Comparison of ENCODE assay signal across 8 mouse cellular contexts in the genomic region with DNA sequence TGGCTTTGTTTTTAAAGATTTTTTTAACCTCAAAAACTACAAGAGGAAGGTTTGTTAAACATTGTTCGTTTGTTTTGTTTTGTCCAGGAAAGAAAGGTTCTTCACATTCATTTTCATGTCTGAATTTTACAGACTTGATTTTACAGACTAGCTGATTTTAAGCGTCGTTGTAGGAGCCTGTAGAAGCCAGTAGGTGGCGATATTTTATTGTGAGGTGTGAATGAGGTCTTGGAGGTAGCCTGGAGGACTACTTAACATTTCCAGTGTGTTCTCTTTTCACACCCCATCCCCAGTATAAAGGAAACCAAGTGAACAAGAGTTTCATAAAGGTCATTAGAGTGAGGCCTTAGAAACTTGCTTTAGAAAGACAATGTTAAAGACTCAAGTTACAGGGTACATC. TPM values are rescaled to one million over a fixed set of nuclear protein-coding genes. Genes with fewer than 3 reads are reported as not detected.
DNase-seq lines count a peak whose midpoint lies in the region; ATAC-seq lines count a peak whose summit lies in the region.

No protein-coding gene starts in this region.

- H3K36me3 ChIP-seq in lung, embryonic 16.5 days (ENCODE audit: control insufficient read depth, insufficient read depth, low read length): no peaks in the 10 kb centered on the region

- DNase-seq in heart, adult 9 months (ENCODE audit: low spot score in 2 of 2): peak; percentile 4 to 19
- DNase-seq in heart, postnatal 25 days (ENCODE audit: low spot score): no peak
- peak; percentile 18 for DNase-seq in ovary, postnatal 14 days (ENCODE audit: low spot score)
- DNase-seq in ovary, postnatal 36 days (ENCODE audit: low spot score): no peak
- DNase-seq in embryo, embryonic 11.5 days (ENCODE audit: low read depth, low spot score): peak; percentile 46
- no peak for DNase-seq in ovary, postnatal 10 days (ENCODE audit: low spot score)
- no peak for DNase-seq in urinary bladder, postnatal 25 days (ENCODE audit: low spot score)

- H3K4me3 ChIP-seq in lung, embryonic 16.5 days (ENCODE audit: low read length): no peak overlapping the region

- peaks cover 4% of the 10 kb centered on the region; the same call in 1 of the 2 replicates for H3K9me3 ChIP-seq in lung, embryonic 16.5 days (ENCODE audit: control insufficient read depth, low read length)

- peaks cover 16% of the 10 kb centered on the region for H3K27me3 ChIP-seq in lung, embryonic 16.5 days (ENCODE audit: control insufficient read depth, insufficient read depth, low read depth, low read length)

- ATAC-seq in lung, embryonic 16.5 days (ENCODE audit: low read depth): no peak

- H3K9ac ChIP-seq in lung, embryonic 16.5 days (ENCODE audit: low read length): no peak overlapping the region

- H3K4me1 ChIP-seq in lung, embryonic 16.5 days (replicated peaks; ENCODE audit: control insufficient read depth, insufficient read depth, low read length): peaks cover 4% of the 10 kb centered on the region; the same call in 1 of the 2 replicates

- 1% methylated on average over 4 of the region's 4 CpGs for WGBS in lung, embryonic 16.5 days

- H3K27ac ChIP-seq in lung, embryonic 16.5 days (ENCODE audit: low read length): no peak overlapping the region

- H3K4me2 ChIP-seq in lung, embryonic 16.5 days (ENCODE audit: low read depth, low read length): peak overlapping the region; percentile 68; the same call in 1 of the 2 replicates

- intact Hi-C loops in heart, postnatal 25 days (cut with DNase I): loop anchor here (1.0 to 2.0 kb wide), 2 partner anchors 118 to 176 kb away; no protein-coding TSS in a partner anchor

RNA-seq across cellular contexts. Expression of a gene that starts 1.0 kb away (rescaled TPM):
- total RNA-seq in heart, postnatal 25 days (2021): under 1 TPM; 0.18 to 0.28 TPM
- polyA plus RNA-seq in lung, embryonic 16.5 days (2015; fragmentation: Nextera tagmentation; extraction: Ambion mirVana): 10.1 and 11.1 TPM in 2 replicates

RNA-seq across cellular contexts. Expression of a gene that starts 26.5 kb away (rescaled TPM):
- total RNA-seq in heart, postnatal 25 days (2021): 1 to 10 TPM in 1 of 2 experiments, under 1 TPM in 1; 0.75 to 1.7 TPM
- 0.44 and 0.64 TPM in 2 replicates for polyA plus RNA-seq in lung, embryonic 16.5 days (2015; fragmentation: Nextera tagmentation; extraction: Ambion mirVana)

Comparison
In these comparisons a context has a peak if more than half of its experiments do, and no peak if none do; other contexts are left out.
1. DNase-seq: peak in heart, adult 9 months (2 of 2), ovary, postnatal 14 days (single experiment) and embryo, embryonic 11.5 days (single experiment); none in heart, postnatal 25 days (single experiment), ovary, postnatal 36 days (single experiment), ovary, postnatal 10 days (single experiment) and urinary bladder, postnatal 25 days (single experiment).